Mouse (Mus musculus) neural tube, embryonic 12.5 days (tissue): ENCODE results near the gene Ctsc. TPM values are rescaled to one million over a fixed set of nuclear protein-coding genes. Genes with fewer than 3 reads are reported as not detected.
"Not testable (repeated sequence)": the region's sequence is repeated elsewhere in the genome, so short reads cannot be mapped to it uniquely, and the experiment has no call there.

Source experiments
- ATAC-seq: fragments of 200-750 bp; cut with Nextera tagmentation; 2 replicates; pipeline ENCODE4 v1.8.0; 2017; ENCODE audit warnings: low read depth, mild to moderate bottlenecking, moderate TSS enrichment, moderate library complexity; ENCODE audit not compliant: low FRiP score
- H3K27ac ChIP-seq: fragments of 300-500 bp; sonication (generic); 2 replicates; pipeline ENCODE4 v1.5.1; 2016
- H3K27me3 ChIP-seq: fragments of 300-500 bp; sonication (generic); replicated peaks from 2 replicates; pipeline ENCODE4 v1.6.1; 2016; ENCODE audit warnings: mild to moderate bottlenecking
- H3K36me3 ChIP-seq: fragments of 300-500 bp; sonication (generic); 2 replicates; pipeline ENCODE4 v1.6.1; 2016; ENCODE audit warnings: mild to moderate bottlenecking
- H3K4me1 ChIP-seq: fragments of 300-500 bp; sonication (generic); 2 replicates; pipeline ENCODE4 v1.6.1; 2016
- H3K4me2 ChIP-seq: fragments of 300-500 bp; sonication (generic); replicated peaks from 2 replicates; pipeline ENCODE4 v1.6.1; 2016; ENCODE audit warnings: mild to moderate bottlenecking
- H3K4me3 ChIP-seq: fragments of 300-500 bp; sonication (generic); 2 replicates; pipeline ENCODE4 v1.5.1; 2016
- H3K9ac ChIP-seq: fragments of 300-500 bp; sonication (generic); 2 replicates; pipeline ENCODE4 v1.6.1; 2016; ENCODE audit warnings: mild to moderate bottlenecking
- H3K9me3 ChIP-seq: fragments of 300-500 bp; sonication (generic); 2 replicates; pipeline ENCODE4 v1.6.1; 2016; ENCODE audit warnings: mild to moderate bottlenecking
- WGBS: fragments of 180-500 bp; shearing (Covaris S2); methylation state at CpG from one replicate; pipeline ENCODE4 v1.1.7; 2016; 5-methylcytosine and 5-hydroxymethylcytosine counted together
- polyA plus RNA-seq: library from polyadenylated mRNA; unstranded; fragments of >200 nt; fragmentation: Nextera tagmentation; extraction: Ambion mirVana; gene quantifications from 2 replicates; pipeline ENCODE4 v1.2.1, GENCODE M21; 2016

Gene Ctsc
- polyA plus RNA-seq: 14.0 TPM in 2 replicates

DNA sequence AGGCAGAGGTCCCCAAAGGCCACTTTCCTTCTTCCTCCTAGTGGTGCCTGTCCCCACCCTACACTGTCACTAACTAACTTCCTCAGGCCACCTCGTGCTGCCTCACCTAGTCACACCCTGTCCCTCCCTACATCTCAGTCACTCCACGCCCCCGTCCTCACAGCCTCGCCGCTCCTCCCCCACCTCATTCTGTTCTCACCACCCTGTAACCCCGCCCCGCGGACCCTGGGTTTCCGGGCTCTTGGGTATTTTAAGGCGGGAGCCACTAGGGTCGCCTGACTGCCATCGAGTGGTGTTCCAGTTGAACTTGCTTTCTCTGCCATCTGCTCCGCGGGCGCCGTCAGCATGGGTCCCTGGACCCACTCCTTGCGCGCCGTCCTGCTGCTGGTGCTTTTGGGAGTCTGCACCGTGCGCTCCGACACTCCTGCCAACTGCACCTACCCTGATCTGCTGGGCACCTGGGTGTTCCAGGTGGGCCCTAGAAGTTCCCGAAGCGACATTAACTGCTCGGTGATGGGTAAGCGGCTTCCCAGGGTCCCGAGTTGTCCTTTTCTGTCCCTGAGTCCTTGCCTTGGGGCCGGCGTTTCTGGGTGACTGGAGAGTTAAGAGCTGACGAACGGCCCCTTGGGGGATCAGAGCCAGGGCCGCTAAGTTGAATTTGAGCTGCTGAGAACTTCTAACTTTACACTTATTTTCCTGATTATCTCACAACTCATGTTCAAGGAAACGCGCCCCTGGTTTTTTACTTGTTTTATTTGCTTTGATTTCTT is at the start of gene Ctsc:
Ctsc (plus strand) TSS at position 228 of the 770 bp plus-strand sequence.
- Histone ChIP-seq H3K4me2 (peak within 1 kb of the TSS; percentile 87), H3K36me3 (no peaks in the 10 kb centered on the region), H3K4me1 (peaks cover 5% of the 10 kb centered on the region; the same call in 1 of the 2 replicates), H3K9me3 (no peaks in the 10 kb centered on the region), H3K27ac (no peak within 1 kb of the TSS), H3K4me3 (peak within 1 kb of the TSS; percentile 40), H3K27me3 (no peaks in the 10 kb centered on the region), H3K9ac (peak within 1 kb of the TSS; percentile 43; the same call in 1 of the 2 replicates)
- WGBS: 2% methylated on average over 34 of the region's 34 CpGs
- ATAC-seq: peak; percentile 89

DNA sequence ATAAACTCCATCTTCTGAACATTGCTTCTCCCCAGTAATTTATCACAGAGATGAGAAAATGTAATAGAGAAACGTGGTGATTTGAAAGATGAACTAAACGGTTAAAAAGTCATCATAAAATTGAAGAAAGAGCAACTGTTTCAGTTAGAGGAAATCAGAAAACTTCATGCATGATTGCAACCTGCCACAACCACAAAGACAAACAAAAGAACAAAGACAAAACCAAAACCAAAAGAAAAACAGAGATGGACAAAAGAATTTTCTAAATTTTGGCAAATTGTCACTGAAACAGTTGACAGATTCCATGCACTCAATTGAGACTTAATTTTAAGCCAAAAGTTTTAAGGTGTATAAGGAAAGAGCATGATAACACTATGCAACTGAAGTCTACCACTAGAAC is 48.8 kb upstream of the Ctsc start:
- Histone ChIP-seq H3K36me3 (no peaks in the 10 kb centered on the region), H3K4me2 (no peak overlapping the region), H3K27ac (no peak overlapping the region), H3K27me3 (no peaks in the 10 kb centered on the region), H3K4me1 (no peaks in the 10 kb centered on the region), H3K9me3 (no peaks in the 10 kb centered on the region), H3K4me3 (no peak overlapping the region), H3K9ac (no peak overlapping the region)
- 71% methylated on average over 2 of the region's 2 CpGs for WGBS
- no peak for ATAC-seq

DNA sequence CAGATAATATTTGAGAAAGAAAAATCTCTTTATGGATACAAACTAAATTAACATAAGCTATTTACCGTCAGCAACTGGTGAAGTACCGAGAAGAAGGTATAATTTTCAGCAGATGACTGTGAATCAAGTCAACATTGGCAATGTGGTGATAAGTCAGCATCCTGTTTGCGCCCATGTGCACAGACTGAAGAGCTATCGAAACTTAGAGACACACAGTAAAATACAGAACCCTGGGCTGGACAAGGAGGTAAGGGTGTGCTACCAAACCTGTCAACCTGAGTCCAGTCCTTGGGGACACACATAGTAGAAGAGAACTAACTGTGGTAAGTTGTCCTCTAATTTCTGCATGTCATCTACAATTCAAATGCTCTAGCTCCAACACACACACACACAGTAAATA is 47.8 kb upstream of the Ctsc start:
- no peak for ATAC-seq
- Histone ChIP-seq H3K36me3 (no peaks in the 10 kb centered on the region), H3K4me3 (no peak overlapping the region), H3K27ac (no peak overlapping the region), H3K4me1 (no peaks in the 10 kb centered on the region), H3K4me2 (no peak overlapping the region), H3K9me3 (no peaks in the 10 kb centered on the region), H3K27me3 (no peaks in the 10 kb centered on the region), H3K9ac (no peak overlapping the region)
- WGBS: 92% methylated on average over 4 of the region's 4 CpGs

DNA sequence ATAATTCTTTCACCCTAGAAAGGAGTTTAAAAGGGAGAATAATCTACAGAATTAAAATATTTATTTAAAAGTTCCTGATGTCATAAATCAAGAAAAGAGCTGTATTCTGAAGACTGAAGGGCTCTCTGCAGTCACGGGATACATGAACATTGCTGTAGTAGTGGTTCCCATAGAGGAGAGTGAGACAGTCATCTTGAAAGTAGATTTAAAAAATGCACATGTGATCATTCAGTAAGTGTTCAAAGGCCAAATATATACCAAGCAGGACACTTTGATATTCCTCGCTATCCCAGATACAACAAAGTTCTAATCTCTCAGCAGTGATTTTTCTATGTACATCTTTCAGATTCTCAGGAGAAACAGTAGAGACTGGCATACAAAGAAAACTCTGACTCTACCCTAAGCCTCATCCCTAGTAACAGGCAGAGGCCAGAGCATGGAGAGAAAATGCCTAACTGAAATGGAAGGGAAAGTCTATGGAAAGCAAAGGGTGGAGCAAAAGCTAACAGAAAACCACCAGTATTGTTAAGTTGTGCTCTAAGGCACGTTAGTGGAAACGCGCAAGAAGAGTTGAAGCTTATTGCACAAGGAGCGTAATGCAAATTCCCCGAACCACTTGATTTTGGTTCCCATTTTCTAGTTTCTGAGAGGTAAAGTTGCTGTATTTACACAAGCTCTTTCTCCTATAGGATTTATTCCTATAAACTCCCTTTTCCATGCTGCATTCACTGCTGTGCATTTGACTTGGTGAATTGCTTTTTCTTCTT is 46.9 kb upstream of the Ctsc start:
- H3K36me3 ChIP-seq: no peaks in the 10 kb centered on the region
- H3K27me3 ChIP-seq: no peaks in the 10 kb centered on the region
- no peaks in the 10 kb centered on the region for H3K9me3 ChIP-seq
- no peak for ATAC-seq
- no peaks in the 10 kb centered on the region for H3K4me1 ChIP-seq
- H3K4me3 ChIP-seq: no peak overlapping the region
- WGBS: 89% methylated on average over 7 of the region's 7 CpGs
- no peak overlapping the region for H3K4me2 ChIP-seq
- H3K9ac ChIP-seq: no peak overlapping the region
- H3K27ac ChIP-seq: no peak overlapping the region

DNA sequence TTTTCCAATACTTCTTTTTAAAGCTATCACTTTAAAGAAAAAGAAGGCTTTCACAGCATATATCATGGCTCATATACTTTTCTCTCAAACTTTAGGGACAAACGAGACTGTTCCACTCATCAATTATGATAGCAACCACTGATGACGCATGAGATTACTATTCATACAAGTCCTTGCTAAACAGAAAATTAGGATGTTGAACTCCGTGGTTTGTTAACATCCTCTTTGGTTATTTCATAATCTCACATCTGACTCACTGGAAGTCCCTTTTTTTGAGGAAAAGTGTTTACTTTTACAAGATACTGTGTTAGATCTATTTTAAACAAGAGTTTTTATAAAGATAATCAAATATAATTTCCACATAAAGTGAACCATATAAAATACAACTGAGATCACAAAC is 34.8 kb upstream of the Ctsc start:
- Histone ChIP-seq H3K4me1 (no peaks in the 10 kb centered on the region), H3K4me2 (no peak overlapping the region), H3K9me3 (no peaks in the 10 kb centered on the region), H3K27ac (no peak overlapping the region), H3K27me3 (no peaks in the 10 kb centered on the region), H3K4me3 (no peak overlapping the region), H3K36me3 (no peaks in the 10 kb centered on the region), H3K9ac (no peak overlapping the region)
- ATAC-seq: no peak
- 85% methylated on average over 3 of the region's 3 CpGs for WGBS

DNA sequence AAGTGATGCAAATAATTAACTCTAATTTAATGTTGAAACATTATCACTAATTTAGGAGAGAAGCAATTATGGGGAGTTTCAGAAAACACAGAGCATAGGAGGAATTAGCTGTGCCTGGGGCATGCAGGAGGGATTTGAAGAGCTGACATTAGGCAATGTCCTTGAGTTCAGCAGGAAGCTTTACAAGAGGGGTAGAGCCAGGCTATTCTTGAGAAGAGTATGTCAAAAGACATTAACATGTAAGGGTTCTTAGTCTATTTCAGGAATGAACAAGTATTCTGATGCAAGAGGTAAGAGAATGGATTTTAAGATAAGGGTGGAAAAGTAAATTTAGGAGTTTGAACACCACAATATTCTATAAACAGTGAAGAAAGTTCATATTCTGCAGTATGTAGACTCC is 33.4 kb upstream of the Ctsc start:
- Histone ChIP-seq H3K9me3 (no peaks in the 10 kb centered on the region), H3K36me3 (no peaks in the 10 kb centered on the region), H3K4me1 (no peaks in the 10 kb centered on the region), H3K27me3 (no peaks in the 10 kb centered on the region), H3K9ac (no peak overlapping the region), H3K4me3 (no peak overlapping the region), H3K4me2 (no peak overlapping the region), H3K27ac (no peak overlapping the region)
- no peak for ATAC-seq

DNA sequence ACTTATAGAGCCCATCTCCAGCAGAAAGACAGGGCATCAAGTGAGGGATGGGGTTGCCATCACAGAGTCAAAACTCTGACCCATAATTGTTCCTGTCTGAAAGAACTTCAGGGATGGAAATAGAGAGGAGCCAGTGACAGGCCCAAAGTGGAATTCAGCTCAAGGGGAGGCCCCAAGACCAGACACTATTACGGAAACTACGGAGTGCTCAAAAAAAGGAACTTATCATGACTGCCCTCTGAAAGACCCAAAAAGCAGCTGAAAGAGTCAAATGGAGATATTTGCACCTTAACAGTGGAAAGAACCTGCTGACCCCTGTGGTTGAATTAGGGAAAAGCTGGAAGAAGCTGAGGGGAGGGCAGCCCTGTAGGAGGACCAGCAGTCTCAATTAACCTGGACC is 27.5 kb upstream of the Ctsc start:
- H3K36me3 ChIP-seq, ATAC-seq, H3K4me1 ChIP-seq, H3K4me3 ChIP-seq, H3K9me3 ChIP-seq, H3K27me3 ChIP-seq, H3K27ac ChIP-seq, H3K9ac ChIP-seq, H3K4me2 ChIP-seq: not testable (repeated sequence)
- WGBS: 92% methylated on average over 2 of the region's 2 CpGs

DNA sequence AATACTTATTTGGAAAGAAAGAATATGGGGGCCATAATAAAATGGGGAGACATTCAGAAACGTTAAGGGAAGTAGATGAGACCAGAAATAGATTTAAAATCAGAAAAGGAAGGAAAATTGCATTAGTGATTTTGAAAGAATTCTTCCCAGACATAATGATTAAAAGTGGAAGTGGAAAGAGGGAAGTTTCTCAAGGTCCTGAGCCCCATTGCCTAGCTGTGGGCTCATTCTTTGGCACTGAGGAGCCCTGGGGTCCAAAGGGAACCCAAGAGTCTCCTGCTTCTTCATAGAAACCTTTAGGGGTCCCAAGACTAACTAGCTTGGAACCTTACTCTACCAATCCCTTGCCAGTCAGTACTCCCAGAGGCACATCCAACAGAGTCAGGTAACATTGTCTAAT is 26.4 kb upstream of the Ctsc start:
- ATAC-seq: no peak
- Histone ChIP-seq H3K27me3 (no peaks in the 10 kb centered on the region), H3K9me3 (no peaks in the 10 kb centered on the region), H3K36me3 (no peaks in the 10 kb centered on the region), H3K27ac (no peak overlapping the region), H3K4me3 (no peak overlapping the region), H3K4me1 (no peaks in the 10 kb centered on the region), H3K9ac (no peak overlapping the region), H3K4me2 (no peak overlapping the region)
- 72% methylated on average over 1 of the region's 1 CpGs for WGBS

DNA sequence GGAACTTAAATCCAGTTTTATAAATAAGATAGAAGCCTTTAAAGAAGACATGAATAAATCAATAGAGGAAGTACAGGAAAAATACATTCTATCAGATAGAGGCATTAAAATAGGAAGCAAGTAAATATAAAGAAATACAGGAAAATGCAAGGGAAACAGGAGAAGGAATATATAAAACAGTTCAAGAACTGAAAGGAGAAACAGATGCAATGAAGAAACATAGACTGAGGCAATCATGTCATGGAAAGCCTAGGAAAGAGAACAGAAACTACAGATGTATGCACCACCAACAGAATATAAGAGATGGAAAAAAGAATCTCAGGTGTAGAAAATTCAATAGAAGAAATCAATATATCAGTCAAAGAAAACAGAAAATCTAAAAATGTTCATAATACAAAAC is 25.8 kb upstream of the Ctsc start:
- Histone ChIP-seq H3K27ac (no peak overlapping the region), H3K27me3 (no peaks in the 10 kb centered on the region), H3K4me3 (no peak overlapping the region), H3K9me3 (no peaks in the 10 kb centered on the region), H3K9ac (no peak overlapping the region), H3K4me2 (no peak overlapping the region), H3K4me1 (no peaks in the 10 kb centered on the region), H3K36me3 (no peaks in the 10 kb centered on the region)
- no peak for ATAC-seq

DNA sequence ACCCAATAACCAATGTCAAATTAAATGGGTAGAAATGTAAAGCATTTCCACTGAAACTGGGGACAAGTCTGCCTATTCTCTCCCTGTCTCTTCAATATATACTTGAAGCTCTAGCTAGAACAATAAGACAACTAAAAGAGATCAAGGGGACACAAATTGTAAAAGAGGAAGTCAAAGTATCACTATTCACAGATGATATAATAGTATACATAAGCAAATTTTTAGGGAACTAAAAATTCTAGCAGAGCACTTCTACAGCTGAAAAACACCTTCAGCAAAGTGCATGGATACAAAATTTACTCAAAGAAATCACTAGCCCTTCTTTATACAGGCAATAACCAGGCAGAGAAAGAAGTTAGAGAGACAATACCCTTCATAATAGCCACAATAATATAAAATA is 23.0 kb upstream of the Ctsc start:
- Histone ChIP-seq H3K9me3 (no peaks in the 10 kb centered on the region), H3K4me2 (no peak overlapping the region), H3K27me3 (no peaks in the 10 kb centered on the region), H3K27ac (no peak overlapping the region), H3K9ac (no peak overlapping the region), H3K36me3 (no peaks in the 10 kb centered on the region), H3K4me3 (no peak overlapping the region), H3K4me1 (no peaks in the 10 kb centered on the region)
- no peak for ATAC-seq

DNA sequence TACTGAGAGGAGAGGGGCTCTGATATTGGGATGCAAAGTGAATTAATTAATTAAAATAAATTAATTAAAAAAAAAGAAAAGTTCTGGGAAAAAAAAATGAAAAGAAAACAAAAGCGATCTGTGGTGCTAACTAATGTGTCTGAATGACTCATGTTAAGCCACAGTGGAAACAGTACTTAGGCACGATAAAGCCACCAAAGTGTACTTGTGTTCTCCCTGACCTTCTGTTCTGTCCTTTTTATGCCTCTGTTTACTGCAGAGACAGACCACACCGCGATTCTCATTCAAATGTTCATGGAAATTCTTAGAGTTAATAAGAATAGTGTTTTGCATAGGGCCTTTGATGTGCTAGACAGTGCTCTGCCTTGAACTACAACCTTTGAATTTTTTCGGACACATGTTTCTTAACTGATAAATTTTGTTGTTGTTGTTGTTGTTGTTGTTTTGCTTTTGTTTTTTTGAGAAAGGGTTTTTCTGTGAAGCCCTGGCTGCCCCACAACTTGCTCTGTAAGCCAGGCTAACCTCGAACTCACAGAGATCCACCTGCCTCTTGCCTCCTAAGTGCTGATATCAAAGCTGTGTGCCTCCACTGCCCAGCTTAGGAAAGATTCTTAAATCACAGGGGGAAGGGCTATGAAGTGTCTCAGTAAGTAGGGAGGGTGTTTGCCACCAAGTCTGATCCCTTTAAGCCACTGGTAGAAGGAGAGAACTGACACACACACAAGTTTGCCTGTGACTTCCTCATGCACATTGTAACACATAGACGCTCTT is 18.5 kb upstream of the Ctsc start:
- Histone ChIP-seq H3K27ac (no peak overlapping the region), H3K4me3 (no peak overlapping the region), H3K9me3 (no peaks in the 10 kb centered on the region), H3K36me3 (no peaks in the 10 kb centered on the region), H3K4me1 (no peaks in the 10 kb centered on the region), H3K4me2 (no peak overlapping the region), H3K27me3 (no peaks in the 10 kb centered on the region), H3K9ac (no peak overlapping the region)
- no peak for ATAC-seq
- WGBS: 74% methylated on average over 7 of the region's 7 CpGs

DNA sequence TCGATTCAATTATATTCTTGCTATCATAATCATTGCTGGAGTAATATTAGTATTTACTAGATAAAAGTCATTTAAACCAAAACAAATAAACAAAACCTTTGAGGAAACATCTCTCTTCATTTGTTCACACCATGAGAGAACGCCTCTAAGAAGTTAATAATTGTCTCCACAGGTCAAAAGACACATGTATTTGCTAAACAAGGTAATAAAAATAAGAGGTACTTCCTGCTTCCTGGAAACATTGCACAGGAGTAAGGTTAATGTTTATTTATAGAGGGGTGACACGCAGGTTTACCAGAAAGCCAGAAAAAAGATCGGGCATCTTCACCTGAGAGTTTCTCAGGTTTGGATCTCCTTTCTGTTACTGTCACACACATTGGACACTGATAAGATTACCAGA is 16.1 kb upstream of the Ctsc start:
- Histone ChIP-seq H3K4me1 (no peaks in the 10 kb centered on the region), H3K9me3 (no peaks in the 10 kb centered on the region), H3K27ac (no peak overlapping the region), H3K4me2 (no peak overlapping the region), H3K36me3 (no peaks in the 10 kb centered on the region), H3K9ac (no peak overlapping the region), H3K4me3 (no peak overlapping the region), H3K27me3 (no peaks in the 10 kb centered on the region)
- WGBS: 83% methylated on average over 4 of the region's 4 CpGs
- ATAC-seq: no peak
